Mouse (Mus musculus): ENCODE measurements around the gene Gjb5. TPM values are rescaled to one million over a fixed set of nuclear protein-coding genes. Genes with fewer than 3 reads are reported as not detected.

Gene Gjb5
- polyA plus RNA-seq, 1 experiment from 2014 or later = 0.70 TPM

DNA sequence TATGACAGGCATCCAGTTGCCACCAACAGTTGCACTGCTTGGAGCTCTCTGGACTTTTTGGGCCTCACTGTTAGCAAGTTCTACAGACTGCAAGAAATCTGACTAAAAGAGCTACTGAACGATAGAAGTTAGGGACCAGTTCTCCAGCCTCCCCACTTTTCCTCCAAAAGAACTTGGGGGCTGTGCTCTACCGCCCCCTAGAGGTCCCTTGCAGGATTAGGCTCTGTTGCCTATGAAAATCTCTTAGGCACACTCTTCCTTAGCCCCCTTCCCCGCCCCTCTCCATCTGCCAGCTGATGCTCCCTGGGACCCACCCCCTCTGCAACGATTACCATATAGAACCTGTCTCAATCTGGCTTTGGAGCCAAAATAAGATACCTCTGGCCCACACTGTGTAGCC is 5.3 kb upstream of the Gjb5 start:
- Histone ChIP-seq H3K27me3 (ENCODE audit: control insufficient read depth, insufficient read depth, low read length) (no peaks in the 10 kb centered on the region), H3K4me2 (ENCODE audit: low read depth, low read length) (no peak overlapping the region), H3K4me1 (ENCODE audit: control insufficient read depth, insufficient read depth, low read length) (no peaks in the 10 kb centered on the region), H3K36me3 (replicated peaks; ENCODE audit: control insufficient read depth, insufficient read depth, low read depth, low read length) (no peaks in the 10 kb centered on the region), H3K4me3 (ENCODE audit: low read depth, low read length) (no peak overlapping the region), H3K9me3 (replicated peaks; ENCODE audit: control insufficient read depth, low read length) (no peaks in the 10 kb centered on the region), H3K9ac (replicated peaks; ENCODE audit: low read length) (no peak overlapping the region), H3K27ac (replicated peaks; ENCODE audit: low read depth, low read length) (no peak overlapping the region)
- WGBS = 71% methylated on average over 4 of the region's 4 CpGs
- DNase-seq (ENCODE audit: low spot score) (no peak), ATAC-seq (replicated peaks; ENCODE audit: insufficient number of reproducible peaks, low FRiP score, low TSS enrichment, low read depth) (no peak)

- H3K9me3 ChIP-seq (replicated peaks; ENCODE audit: control insufficient read depth, low read length) = no peaks in the 10 kb centered on the region
- ATAC-seq (replicated peaks; ENCODE audit: insufficient number of reproducible peaks, low FRiP score, low TSS enrichment, low read depth) = no peak
- H3K27ac ChIP-seq (replicated peaks; ENCODE audit: low read depth, low read length) = no peak overlapping the region
Measured at GRCm38 (mm10) chr4:127362520-127362919, 4.5 kb upstream of the Gjb5 start.

DNA sequence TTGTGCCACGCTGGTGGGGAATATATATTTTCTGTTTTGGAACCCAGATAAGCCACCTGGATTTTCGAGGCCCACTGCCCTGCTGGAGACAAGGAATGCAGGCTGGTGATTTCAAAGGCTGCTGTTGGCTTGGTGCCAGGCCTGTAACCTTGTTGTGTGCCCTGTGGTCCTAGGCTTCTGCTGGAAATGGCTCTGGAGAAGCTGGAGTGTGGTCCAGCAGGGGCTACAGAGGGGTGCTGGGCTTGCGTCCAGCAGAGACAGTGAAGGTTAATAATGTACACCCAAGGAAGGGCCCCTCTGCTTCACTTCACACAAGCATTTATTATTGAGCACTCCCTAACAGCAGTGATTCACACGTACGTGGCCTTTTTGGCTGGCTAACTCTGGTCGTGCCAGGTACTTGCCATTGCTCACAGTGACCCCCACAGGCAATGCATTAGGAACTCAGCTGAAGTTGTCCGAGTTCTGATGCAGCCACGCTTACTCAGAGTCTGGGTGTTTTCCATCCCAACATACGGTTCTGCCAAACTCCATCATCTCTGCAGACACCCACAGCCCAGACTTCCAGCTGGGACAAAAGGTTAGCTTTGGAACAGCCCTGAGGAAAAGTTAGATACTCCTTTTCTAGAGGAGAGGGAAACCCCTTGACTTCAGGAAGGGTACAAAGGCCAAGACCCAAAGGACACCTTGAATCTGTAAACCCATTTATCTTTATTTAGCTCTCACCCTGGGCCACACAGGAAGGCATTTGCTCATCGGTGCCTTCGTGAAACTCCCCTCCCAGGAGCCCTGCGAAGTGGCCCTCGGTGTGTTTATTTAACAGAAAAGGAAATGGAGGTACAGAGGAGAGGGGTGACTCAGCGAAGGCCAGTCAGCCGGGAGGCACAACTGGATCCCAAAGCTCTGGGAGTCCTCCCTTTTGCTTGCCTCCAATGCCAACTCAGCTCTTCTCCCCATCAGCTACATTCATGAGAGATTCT is 3.2 kb downstream of the Gjb5 start:
- no peak overlapping the region for H3K4me2 ChIP-seq (ENCODE audit: low read depth, low read length)
- ATAC-seq (replicated peaks; ENCODE audit: insufficient number of reproducible peaks, low FRiP score, low TSS enrichment, low read depth) (no peak), DNase-seq (ENCODE audit: low spot score) (no peak)
- no peaks in the 10 kb centered on the region; the same call in 1 of the 2 replicates for H3K27me3 ChIP-seq (ENCODE audit: control insufficient read depth, insufficient read depth, low read length)
- WGBS = 79% methylated on average over 15 of the region's 15 CpGs
- no peak overlapping the region for H3K9ac ChIP-seq (replicated peaks; ENCODE audit: low read length)
- H3K36me3 ChIP-seq (replicated peaks; ENCODE audit: control insufficient read depth, insufficient read depth, low read depth, low read length) = no peaks in the 10 kb centered on the region
- H3K9me3 ChIP-seq (replicated peaks; ENCODE audit: control insufficient read depth, low read length) = no peaks in the 10 kb centered on the region
- H3K4me1 ChIP-seq (ENCODE audit: control insufficient read depth, insufficient read depth, low read length) = no peaks in the 10 kb centered on the region; the same call in 1 of the 2 replicates
- no peak overlapping the region for H3K27ac ChIP-seq (replicated peaks; ENCODE audit: low read depth, low read length)
- H3K4me3 ChIP-seq (ENCODE audit: low read depth, low read length) = no peak overlapping the region

More at GRCm38 (mm10) chr4:127362520-127362919, 4.5 kb upstream of the Gjb5 start:
- Histone ChIP-seq H3K27me3 (ENCODE audit: control insufficient read depth, insufficient read depth, low read length) (no peaks in the 10 kb centered on the region; the same call in 1 of the 2 replicates), H3K9ac (replicated peaks; ENCODE audit: low read length) (no peak overlapping the region), H3K4me3 (ENCODE audit: low read depth, low read length) (no peak overlapping the region), H3K4me2 (ENCODE audit: low read depth, low read length) (no peak overlapping the region), H3K36me3 (replicated peaks; ENCODE audit: control insufficient read depth, insufficient read depth, low read depth, low read length) (no peaks in the 10 kb centered on the region), H3K4me1 (ENCODE audit: control insufficient read depth, insufficient read depth, low read length) (no peaks in the 10 kb centered on the region; the same call in 1 of the 2 replicates)
- 87% methylated on average over 3 of the region's 3 CpGs for WGBS
- DNase-seq (ENCODE audit: low spot score) = no peak

GRCm38 (mm10) chr4:127353951-127354438 is 4.0 kb downstream of the Gjb5 start, which contains the start of gene Gjb4:
Gene Gjb4, minus strand, starts transcription at chr4:127354081.
- Histone ChIP-seq H3K4me2 (ENCODE audit: low read depth, low read length) (no peak within 1 kb of the TSS), H3K9ac (replicated peaks; ENCODE audit: low read length) (no peak within 1 kb of the TSS), H3K4me3 (ENCODE audit: low read depth, low read length) (no peak within 1 kb of the TSS), H3K36me3 (replicated peaks; ENCODE audit: control insufficient read depth, insufficient read depth, low read depth, low read length) (no peaks in the 10 kb centered on the region), H3K27me3 (ENCODE audit: control insufficient read depth, insufficient read depth, low read length) (no peaks in the 10 kb centered on the region; the same call in 1 of the 2 replicates), H3K4me1 (ENCODE audit: control insufficient read depth, insufficient read depth, low read length) (no peaks in the 10 kb centered on the region; the same call in 1 of the 2 replicates), H3K9me3 (replicated peaks; ENCODE audit: control insufficient read depth, low read length) (no peaks in the 10 kb centered on the region), H3K27ac (replicated peaks; ENCODE audit: low read depth, low read length) (no peak within 1 kb of the TSS)
- ATAC-seq (replicated peaks; ENCODE audit: insufficient number of reproducible peaks, low FRiP score, low TSS enrichment, low read depth) (no peak), DNase-seq (ENCODE audit: low spot score) (no peak)
- WGBS = 48% methylated on average over 8 of the region's 8 CpGs

- no peaks in the 10 kb centered on the region for H3K9me3 ChIP-seq (replicated peaks; ENCODE audit: control insufficient read depth, low read length)
- H3K4me3 ChIP-seq (ENCODE audit: low read depth, low read length) = no peak overlapping the region
- ATAC-seq (replicated peaks; ENCODE audit: insufficient number of reproducible peaks, low FRiP score, low TSS enrichment, low read depth) (no peak), DNase-seq (ENCODE audit: low spot score) (no peak)
- H3K9ac ChIP-seq (replicated peaks; ENCODE audit: low read length) = no peak overlapping the region
- no peaks in the 10 kb centered on the region for H3K27me3 ChIP-seq (ENCODE audit: control insufficient read depth, insufficient read depth, low read length)
- no peaks in the 10 kb centered on the region for H3K36me3 ChIP-seq (replicated peaks; ENCODE audit: control insufficient read depth, insufficient read depth, low read depth, low read length)
- H3K4me1 ChIP-seq (ENCODE audit: control insufficient read depth, insufficient read depth, low read length) = no peaks in the 10 kb centered on the region
- H3K27ac ChIP-seq (replicated peaks; ENCODE audit: low read depth, low read length) = no peak overlapping the region
- 35% methylated on average over 1 of the region's 1 CpGs for WGBS
- no peak overlapping the region for H3K4me2 ChIP-seq (ENCODE audit: low read depth, low read length)
Measured at GRCm38 (mm10) chr4:127352594-127352993, 5.4 kb downstream of the Gjb5 start.

- 63% methylated on average over 4 of the region's 4 CpGs for WGBS
- ATAC-seq (replicated peaks; ENCODE audit: insufficient number of reproducible peaks, low FRiP score, low TSS enrichment, low read depth) = no peak
- Histone ChIP-seq H3K4me1 (ENCODE audit: control insufficient read depth, insufficient read depth, low read length) (no peaks in the 10 kb centered on the region), H3K27me3 (ENCODE audit: control insufficient read depth, insufficient read depth, low read length) (no peaks in the 10 kb centered on the region), H3K4me2 (ENCODE audit: low read depth, low read length) (no peak overlapping the region), H3K27ac (replicated peaks; ENCODE audit: low read depth, low read length) (no peak overlapping the region), H3K36me3 (replicated peaks; ENCODE audit: control insufficient read depth, insufficient read depth, low read depth, low read length) (no peaks in the 10 kb centered on the region), H3K9me3 (replicated peaks; ENCODE audit: control insufficient read depth, low read length) (no peaks in the 10 kb centered on the region), H3K4me3 (ENCODE audit: low read depth, low read length) (no peak overlapping the region), H3K9ac (replicated peaks; ENCODE audit: low read length) (no peak overlapping the region)
- no peak for DNase-seq (ENCODE audit: low spot score)
Measured at GRCm38 (mm10) chr4:127349560-127350300, 8.3 kb downstream of the Gjb5 start.

GRCm38 (mm10) chr4:127345000-127345399 is 13.0 kb downstream of the Gjb5 start:
- H3K27ac ChIP-seq (replicated peaks; ENCODE audit: low read depth, low read length) = no peak overlapping the region
- H3K4me3 ChIP-seq (ENCODE audit: low read depth, low read length) = no peak overlapping the region
- H3K9me3 ChIP-seq (replicated peaks; ENCODE audit: control insufficient read depth, low read length) = no peaks in the 10 kb centered on the region
- WGBS = 85% methylated on average over 5 of the region's 5 CpGs
- no peak overlapping the region for H3K9ac ChIP-seq (replicated peaks; ENCODE audit: low read length)
- H3K4me2 ChIP-seq (ENCODE audit: low read depth, low read length) = no peak overlapping the region
- no peaks in the 10 kb centered on the region for H3K4me1 ChIP-seq (ENCODE audit: control insufficient read depth, insufficient read depth, low read length)
- no peak for DNase-seq (ENCODE audit: low spot score)
- no peaks in the 10 kb centered on the region for H3K36me3 ChIP-seq (replicated peaks; ENCODE audit: control insufficient read depth, insufficient read depth, low read depth, low read length)
- no peaks in the 10 kb centered on the region for H3K27me3 ChIP-seq (ENCODE audit: control insufficient read depth, insufficient read depth, low read length)
- ATAC-seq (replicated peaks; ENCODE audit: insufficient number of reproducible peaks, low FRiP score, low TSS enrichment, low read depth) = no peak

Data from embryonic facial prominence, embryonic 11.5 days (tissue).